Comparison of ENCODE assay signal across 13 mouse cellular contexts in the genomic region with DNA sequence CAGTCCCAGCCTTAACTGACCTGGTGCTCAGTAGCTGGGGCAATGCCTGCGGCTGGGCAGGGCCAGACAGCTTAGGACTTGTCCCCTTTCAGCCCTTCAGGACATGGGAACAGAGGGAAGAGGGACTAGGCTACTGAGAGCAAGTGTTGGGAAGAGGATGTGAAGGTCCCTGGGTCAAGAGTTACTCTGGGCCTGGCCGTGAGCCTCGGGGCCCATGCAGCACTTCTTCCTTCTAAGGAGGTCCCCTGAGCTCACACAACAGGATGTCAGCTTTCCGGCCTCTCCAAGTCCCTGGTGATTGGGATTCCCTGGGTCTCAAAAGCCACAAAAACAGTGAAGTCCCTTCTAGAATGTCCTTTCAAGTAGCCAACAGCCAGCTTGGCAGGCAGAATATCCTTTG. TPM values are rescaled to one million over a fixed set of nuclear protein-coding genes. Genes with fewer than 3 reads are reported as not detected.
DNase-seq lines count a peak whose midpoint lies in the region; ATAC-seq and TF ChIP-seq lines count a peak whose summit lies in the region.
"Had no signal": no experiment of that assay in that cellular context is flagged by ENCODE, and none has a peak within 500 bp of the region (broad histone marks: within the 10 kb centered on the region; RNA-seq: fewer than 3 reads in every experiment).

No protein-coding gene starts in this region.

- H3K27me3 ChIP-seq in liver, adult 2 months (ENCODE audit: control insufficient read depth, insufficient read depth, low read length): no peaks in the 10 kb centered on the region
- H3K27me3 ChIP-seq in heart, embryonic 12.5 days (replicated peaks): no peaks in the 10 kb centered on the region
- no peaks in the 10 kb centered on the region for H3K27me3 ChIP-seq in kidney, postnatal 0 days (ENCODE audit: insufficient read depth, low read length)
- H3K27me3 ChIP-seq: CH12.LX; forebrain, embryonic 13.5 days; intestine, embryonic 15.5 days; stomach, embryonic 15.5 days had no signal

- peaks cover 2% of the 10 kb centered on the region; the same call in 1 of the 2 replicates for H3K36me3 ChIP-seq in liver, adult 2 months (ENCODE audit: control insufficient read depth, insufficient read depth, low read length)
- H3K36me3 ChIP-seq in heart, embryonic 12.5 days: peaks cover 51% of the 10 kb centered on the region
- peaks cover 24% of the 10 kb centered on the region; the same call in 1 of the 2 replicates for H3K36me3 ChIP-seq in kidney, postnatal 0 days (ENCODE audit: insufficient read depth, low read length)

- H3K79me2 ChIP-seq in liver, adult 2 months (ENCODE audit: control insufficient read depth, insufficient read depth, low read length): no peaks in the 10 kb centered on the region

- 77% methylated on average over 4 of the region's 4 CpGs for WGBS in liver, adult 2 months
- 69% methylated on average over 4 of the region's 4 CpGs for WGBS in heart, embryonic 12.5 days
- WGBS in kidney, postnatal 0 days: 61% methylated on average over 4 of the region's 4 CpGs

- peak overlapping the region; percentile 79 for H3K27ac ChIP-seq in liver, adult 2 months (replicated peaks; ENCODE audit: insufficient read depth, low read depth, low read length)
- H3K27ac ChIP-seq in heart, embryonic 12.5 days (ENCODE audit: poor library complexity, severe bottlenecking): peak overlapping the region; percentile 49
- H3K27ac ChIP-seq in kidney, postnatal 0 days: peak overlapping the region; percentile 51
- H3K27ac ChIP-seq: forebrain, embryonic 13.5 days; intestine, embryonic 15.5 days; stomach, embryonic 15.5 days had no signal

- H3K9ac ChIP-seq in liver, adult 2 months (ENCODE audit: low read depth, low read length): no peak overlapping the region; the same call in 1 of the 2 replicates
- H3K9ac ChIP-seq in heart, embryonic 12.5 days: 0 out of 2 replicates have a peak overlapping the region, but pooled peaks have one; percentile 16
- H3K9ac ChIP-seq in kidney, postnatal 0 days (ENCODE audit: low read depth, low read length): no peak overlapping the region
- H3K9ac ChIP-seq: forebrain, embryonic 13.5 days; intestine, embryonic 15.5 days; stomach, embryonic 15.5 days had no signal

- no peaks in the 10 kb centered on the region for H3K9me3 ChIP-seq in heart, embryonic 12.5 days (replicated peaks)
- no peaks in the 10 kb centered on the region for H3K9me3 ChIP-seq in kidney, postnatal 0 days (replicated peaks; ENCODE audit: low read length)
- H3K9me3 ChIP-seq: forebrain, embryonic 13.5 days; intestine, embryonic 15.5 days; stomach, embryonic 15.5 days had no signal

- peak; percentile 24 for DNase-seq in liver, adult 2 months (ENCODE audit: extremely low read depth, low read depth, low spot score)
- no peak for DNase-seq in liver
- DNase-seq in kidney, postnatal 0 days (ENCODE audit: low spot score): peak; percentile 38
- DNase-seq in lung, postnatal 36 days: peak; percentile 32
- no peak for DNase-seq in urinary bladder, postnatal 36 days (ENCODE audit: low spot score in 2 of 2)
- DNase-seq in yolk sac, embryonic 10.5 days (ENCODE audit: low spot score): no peak

- TF ChIP-seq POLR2A in liver, adult 2 months (IDR thresholded peaks at IDR 0.05; ENCODE audit: extremely low read depth, insufficient read depth, low read length): no peak

- H3K4me2 ChIP-seq in heart, embryonic 12.5 days: no peak overlapping the region
- H3K4me2 ChIP-seq in kidney, postnatal 0 days (ENCODE audit: low read length): no peak overlapping the region
- H3K4me2 ChIP-seq: forebrain, embryonic 13.5 days; intestine, embryonic 15.5 days; stomach, embryonic 15.5 days had no signal

- no peak for TF ChIP-seq CTCF in liver, adult 2 months (IDR thresholded peaks at IDR 0.05; ENCODE audit: low read depth, low read length)
- TF ChIP-seq CTCF in kidney, postnatal 0 days (IDR thresholded peaks at IDR 0.05; ENCODE audit: low read depth): no peak

- ATAC-seq in heart, embryonic 12.5 days (ENCODE audit: insufficient number of reproducible peaks, low FRiP score): no peak
- no peak for ATAC-seq in kidney, postnatal 0 days (replicated peaks; ENCODE audit: low FRiP score, low read depth)
- ATAC-seq: forebrain, embryonic 13.5 days; intestine, embryonic 15.5 days had no signal

- H3K4me1 ChIP-seq in liver, adult 2 months (ENCODE audit: control insufficient read depth, insufficient read depth, low read length): peaks cover 5% of the 10 kb centered on the region; the same call in 1 of the 2 replicates
- H3K4me1 ChIP-seq in heart, embryonic 12.5 days (replicated peaks): peaks cover 27% of the 10 kb centered on the region
- H3K4me1 ChIP-seq in kidney, postnatal 0 days (replicated peaks; ENCODE audit: insufficient read depth, low read length): peaks cover 13% of the 10 kb centered on the region; the same call in 1 of the 2 replicates

- H3K4me3 ChIP-seq in liver, adult 2 months (ENCODE audit: insufficient read depth, low read depth, low read length): peak overlapping the region; percentile 37
- no peak overlapping the region for H3K4me3 ChIP-seq in heart, embryonic 12.5 days
- H3K4me3 ChIP-seq in kidney, postnatal 0 days (replicated peaks; ENCODE audit: low read depth, low read length): no peak overlapping the region
- H3K4me3 ChIP-seq: forebrain, embryonic 13.5 days; intestine, embryonic 15.5 days; stomach, embryonic 15.5 days had no signal

RNA-seq across cellular contexts. Expression of gene Limd2, which starts 2.9 kb away (rescaled TPM):
- 9.4 and 9.7 TPM in 2 replicates for total RNA-seq in liver, adult 2 months (2014; rRNA removed)
- 21.8 and 26.3 TPM in 2 replicates for polyA plus RNA-seq in liver, adult 2 months (2012; rRNA removed)
- 125 and 135 TPM in 2 replicates for polyA plus RNA-seq in heart, embryonic 12.5 days (2016; fragmentation: Nextera tagmentation; extraction: Ambion mirVana)
- polyA plus RNA-seq in kidney, postnatal 0 days (2015; fragmentation: Nextera tagmentation; extraction: Ambion mirVana): 132 and 140 TPM in 2 replicates

RNA-seq across cellular contexts. Expression of gene Gm10840, which starts 2.9 kb away (rescaled TPM):
- not detected in 2 replicates for total RNA-seq in liver, adult 2 months (2014; rRNA removed)
- polyA plus RNA-seq in liver, adult 2 months (2012; rRNA removed): not detected in 2 replicates
- polyA plus RNA-seq in heart, embryonic 12.5 days (2016; fragmentation: Nextera tagmentation; extraction: Ambion mirVana): not detected in 2 replicates
- not detected in 2 replicates for polyA plus RNA-seq in kidney, postnatal 0 days (2015; fragmentation: Nextera tagmentation; extraction: Ambion mirVana)
- total RNA-seq: CH12.LX; granulocyte monocyte progenitor cell, adult 5-6 weeks had no signal
- polyA plus RNA-seq: brain, embryonic 14.5 days; forebrain, embryonic 13.5 days; intestine, embryonic 15.5 days; stomach, embryonic 15.5 days had no signal

RNA-seq across cellular contexts. Expression of gene Strada, which starts 38.4 kb away (rescaled TPM):
- total RNA-seq in liver, adult 2 months (2014; rRNA removed): 1.8 and 2.8 TPM in 2 replicates
- 3.1 and 3.9 TPM in 2 replicates for polyA plus RNA-seq in liver, adult 2 months (2012; rRNA removed)
- 22.4 and 22.6 TPM in 2 replicates for polyA plus RNA-seq in heart, embryonic 12.5 days (2016; fragmentation: Nextera tagmentation; extraction: Ambion mirVana)
- polyA plus RNA-seq in kidney, postnatal 0 days (2015; fragmentation: Nextera tagmentation; extraction: Ambion mirVana): 19.9 and 21.6 TPM in 2 replicates

RNA-seq across cellular contexts. Expression of gene Ccdc47, which starts 52.6 kb away (rescaled TPM):
- 42.6 and 48.9 TPM in 2 replicates for total RNA-seq in liver, adult 2 months (2014; rRNA removed)
- polyA plus RNA-seq in liver, adult 2 months (2012; rRNA removed): 12.8 and 16.9 TPM in 2 replicates
- 90.3 and 93.1 TPM in 2 replicates for polyA plus RNA-seq in heart, embryonic 12.5 days (2016; fragmentation: Nextera tagmentation; extraction: Ambion mirVana)
- polyA plus RNA-seq in kidney, postnatal 0 days (2015; fragmentation: Nextera tagmentation; extraction: Ambion mirVana): 81.1 and 88.0 TPM in 2 replicates

RNA-seq across cellular contexts. Expression of gene Ddx42, which starts 53.2 kb away (rescaled TPM):
- total RNA-seq in liver, adult 2 months (2014; rRNA removed): 16.0 and 19.7 TPM in 2 replicates
- 4.8 and 5.1 TPM in 2 replicates for polyA plus RNA-seq in liver, adult 2 months (2012; rRNA removed)
- polyA plus RNA-seq in heart, embryonic 12.5 days (2016; fragmentation: Nextera tagmentation; extraction: Ambion mirVana): 59.1 and 60.7 TPM in 2 replicates
- 48.6 and 52.1 TPM in 2 replicates for polyA plus RNA-seq in kidney, postnatal 0 days (2015; fragmentation: Nextera tagmentation; extraction: Ambion mirVana)

Comparison
In these comparisons a context has a peak if more than half of its experiments do, and no peak if none do; other contexts are left out.
1. DNase-seq: peak in liver, adult 2 months (single experiment), kidney, postnatal 0 days (single experiment) and lung, postnatal 36 days (single experiment); none in liver (single experiment), urinary bladder, postnatal 36 days (0 of 2) and yolk sac, embryonic 10.5 days (single experiment).
2. Peak in every context shown above with its lines, with median percentiles within 50 percentile points of each other: H3K27ac ChIP-seq.